Mouse (Mus musculus): ENCODE measurements at regions not wholly inside any gene's neighbourhood (a gene's known extent, or its start where the extent isn't known, plus 50 kb on each side); places are given as distances from the start of the nearest gene placed in this dataset.

GRCm38 (mm10) chrX:166688779-166689178 is 103.3 kb upstream of the Egfl6 start:
- Histone ChIP-seq H3K9me3 (replicated peaks; ENCODE audit: low read length) (no peaks in the 10 kb centered on the region), H3K27me3 (replicated peaks) (no peaks in the 10 kb centered on the region), H3K27ac (ENCODE audit: insufficient read depth, low read depth) (no peak overlapping the region), H3K36me3 (replicated peaks in 1 of 2; ENCODE audit: control insufficient read depth in 1 of 2, insufficient read depth in 1 of 2, low read length in 1 of 2) (no peaks in the 10 kb centered on the region), H3K4me1 (ENCODE audit: control insufficient read depth in 1 of 2, insufficient read depth in 2 of 2) (peaks cover 0 to 9% of the 10 kb centered on the region in 2 experiments; a peak in 2 of 4 replicates), H3K79me2 (replicated peaks; ENCODE audit: control insufficient read depth, extremely low read depth, insufficient read depth, poor library complexity, severe bottlenecking) (no peaks in the 10 kb centered on the region), H3K9ac (ENCODE audit: insufficient read depth, low read depth) (no peak overlapping the region), H3K4me2 (ENCODE audit: insufficient read depth, low read depth, poor library complexity, severe bottlenecking) (no peak overlapping the region), H3K4me3 (replicated peaks in 1 of 3; ENCODE audit: low read depth in 2 of 3, low read length in 2 of 3, poor library complexity in 1 of 3) (no peak overlapping the region)
- no peak for TF ChIP-seq CHD2 (IDR thresholded peaks at IDR 0.05; ENCODE audit: low read length)
- TF ChIP-seq RAD21 (IDR thresholded peaks at IDR 0.05; ENCODE audit: low read depth, low read length): no peak
- no peak for TF ChIP-seq ELF1 (IDR thresholded peaks at IDR 0.05; ENCODE audit: low read depth, low read length)
- TF ChIP-seq JUN (IDR thresholded peaks at IDR 0.05; ENCODE audit: insufficient read depth, low read depth, low read length): no peak
- no peak for TF ChIP-seq RCOR1 (conservative IDR thresholded peaks at IDR 0.05; ENCODE audit: low read depth, low read length)
- TF ChIP-seq ETS1 (conservative IDR thresholded peaks at IDR 0.05; ENCODE audit: low read depth, low read length): no peak
- TF ChIP-seq IRF4 (IDR thresholded peaks at IDR 0.05; ENCODE audit: low read depth, low read length): no peak
- no peak for TF ChIP-seq NELFE (IDR thresholded peaks at IDR 0.05; ENCODE audit: low read depth, low read length)
- dilution Hi-C loops (cut with MboI; ENCODE audit: extremely low pct_ligation_motif_present, extremely low pct_unique_long_range_greater_than_20kb, low sequenced_read_pairs) (no loop called here), in situ Hi-C loops (cut with MboI; ENCODE audit: low pct_ligation_motif_present, low pct_unique_long_range_greater_than_20kb, low sequenced_read_pairs) (no loop called here)
- peak; percentile 12 for DNase-seq (ENCODE audit: extremely low read depth)

DNA sequence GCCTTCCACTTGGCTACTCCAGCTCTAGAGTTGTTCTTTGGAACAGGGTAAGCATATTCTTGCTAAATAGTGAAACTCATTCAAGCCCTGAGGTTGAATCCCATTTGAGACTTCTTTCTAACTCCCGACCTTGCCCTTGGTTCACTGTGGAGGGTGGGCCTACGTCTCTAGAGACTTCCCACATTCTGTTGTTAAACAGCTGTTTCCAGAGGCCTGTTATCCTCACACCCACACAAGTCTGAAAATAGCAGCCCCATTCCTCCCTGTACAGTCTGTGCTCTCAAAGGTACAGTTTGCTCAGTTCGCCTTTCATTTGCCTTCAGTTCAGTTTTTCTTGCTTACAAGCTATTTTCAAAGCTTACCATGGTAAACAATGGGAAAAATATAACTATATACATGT is 87.9 kb upstream of the Egfl6 start:
- TF ChIP-seq CTCF (conservative IDR thresholded peaks at IDR 0.05 in 1 of 2, IDR thresholded peaks at IDR 0.05 in 1 of 2; ENCODE audit: low read depth in 2 of 2, low read length in 2 of 2) (no peak), ZMIZ1 (IDR thresholded peaks at IDR 0.05; ENCODE audit: low read depth, low read length) (no peak), POLR2A (IDR thresholded peaks at IDR 0.05; ENCODE audit: low read depth, low read length) (no peak), BHLHE40 (IDR thresholded peaks at IDR 0.05; ENCODE audit: low read depth, low read length) (no peak), USF1 (IDR thresholded peaks at IDR 0.05; ENCODE audit: low read depth, low read length) (no peak), SIN3A (IDR thresholded peaks at IDR 0.05; ENCODE audit: low read length) (no peak), ETS1 (conservative IDR thresholded peaks at IDR 0.05; ENCODE audit: low read depth, low read length) (no peak), ZNF384 (IDR thresholded peaks at IDR 0.05; ENCODE audit: low read depth, low read length) (no peak), MEF2A (IDR thresholded peaks at IDR 0.05; ENCODE audit: borderline replicate concordance, low read depth, low read length) (no peak), MAZ (IDR thresholded peaks at IDR 0.05; ENCODE audit: low read depth, low read length) (no peak), MXI1 (IDR thresholded peaks at IDR 0.05; ENCODE audit: low read depth, low read length) (no peak), MAFK (IDR thresholded peaks at IDR 0.05; ENCODE audit: insufficient replicate concordance, low read length) (no peak), ZC3H11A (IDR thresholded peaks at IDR 0.05; ENCODE audit: low read depth, low read length) (no peak), ZKSCAN1 (IDR thresholded peaks at IDR 0.05; ENCODE audit: borderline replicate concordance, low read depth, low read length) (no peak), NELFE (IDR thresholded peaks at IDR 0.05; ENCODE audit: low read depth, low read length) (no peak), NRF1 (IDR thresholded peaks at IDR 0.05; ENCODE audit: low read depth, low read length) (no peak)
- Histone ChIP-seq H3K4me2 (ENCODE audit: insufficient read depth, low read depth, poor library complexity, severe bottlenecking) (no peak overlapping the region), H3K79me2 (replicated peaks; ENCODE audit: control insufficient read depth, extremely low read depth, insufficient read depth, poor library complexity, severe bottlenecking) (no peaks in the 10 kb centered on the region), H3K27ac (ENCODE audit: insufficient read depth, low read depth) (no peak overlapping the region), H3K4me1 (ENCODE audit: control insufficient read depth in 1 of 2, insufficient read depth in 2 of 2) (peaks cover 0 to 11% of the 10 kb centered on the region in 2 experiments; a peak in 2 of 4 replicates), H3K36me3 (replicated peaks in 1 of 2; ENCODE audit: control insufficient read depth in 1 of 2, insufficient read depth in 1 of 2, low read length in 1 of 2) (no peaks in the 10 kb centered on the region), H3K9ac (ENCODE audit: insufficient read depth, low read depth) (no peak overlapping the region), H3K4me3 (replicated peaks in 1 of 3; ENCODE audit: low read depth in 2 of 3, low read length in 2 of 3, poor library complexity in 1 of 3) (no peak overlapping the region), H3K27me3 (replicated peaks) (no peaks in the 10 kb centered on the region), H3K9me3 (replicated peaks; ENCODE audit: low read length) (no peaks in the 10 kb centered on the region)
- dilution Hi-C loops (cut with MboI; ENCODE audit: extremely low pct_ligation_motif_present, extremely low pct_unique_long_range_greater_than_20kb, low sequenced_read_pairs) (no loop called here), in situ Hi-C loops (cut with MboI; ENCODE audit: low pct_ligation_motif_present, low pct_unique_long_range_greater_than_20kb, low sequenced_read_pairs) (no loop called here)
- no peak for DNase-seq (ENCODE audit: extremely low read depth)

Data from CH12.LX (cell line).